Mouse (Mus musculus) stomach, embryonic 14.5 days (tissue): ENCODE data around the gene Myt1. TPM values are rescaled to one million over a fixed set of nuclear protein-coding genes. Genes with fewer than 3 reads are reported as not detected.

ENCODE experiments used
- ATAC-seq: fragments of 200-750 bp; cut with Nextera tagmentation; 2 replicates; pipeline ENCODE4 v1.8.0; 2017; ENCODE audit warnings: low read depth, moderate TSS enrichment; ENCODE audit not compliant: insufficient number of reproducible peaks, insufficient read depth, low FRiP score
- H3K27ac ChIP-seq: fragments of 300-500 bp; sonication (generic); 2 replicates; pipeline ENCODE4 v1.5.1; 2014; ENCODE audit warnings: mild to moderate bottlenecking, low read length, moderate library complexity, mixed read lengths
- H3K27me3 ChIP-seq: fragments of 300-500 bp; sonication (generic); 2 replicates; pipeline ENCODE4 v1.6.1; 2014; ENCODE audit warnings: low read length, control low read depth, mixed read lengths; ENCODE audit not compliant: control insufficient read depth, insufficient read depth
- H3K36me3 ChIP-seq: fragments of 300-500 bp; sonication (generic); 2 replicates; pipeline ENCODE4 v1.6.1; 2014; ENCODE audit warnings: mild to moderate bottlenecking, control low read depth, low read length, moderate library complexity, mixed read lengths; ENCODE audit not compliant: control insufficient read depth, insufficient read depth
- H3K4me1 ChIP-seq: fragments of 300-500 bp; sonication (generic); 2 replicates; pipeline ENCODE4 v1.6.1; 2014; ENCODE audit warnings: low read length, control low read depth, mixed read lengths; ENCODE audit not compliant: control insufficient read depth, insufficient read depth
- H3K4me2 ChIP-seq: fragments of 300-500 bp; sonication (generic); replicated peaks from 2 replicates; pipeline ENCODE4 v1.6.1; 2014; ENCODE audit warnings: low read depth, low read length, control low read depth
- H3K4me3 ChIP-seq: fragments of 300-500 bp; sonication (generic); 2 replicates; pipeline ENCODE4 v1.5.1; 2014; ENCODE audit warnings: low read depth, low read length, control low read depth
- H3K9ac ChIP-seq: fragments of 300-500 bp; sonication (generic); replicated peaks from 2 replicates; pipeline ENCODE4 v1.6.1; 2014; ENCODE audit warnings: low read depth, mild to moderate bottlenecking, control low read depth, low read length, moderate library complexity, mixed read lengths
- H3K9me3 ChIP-seq: fragments of 300-500 bp; sonication (generic); 2 replicates; pipeline ENCODE4 v1.6.1; 2016; ENCODE audit warnings: low read depth, low read length, control low read depth; ENCODE audit not compliant: control insufficient read depth
- WGBS: fragments of 180-500 bp; shearing (Covaris S2); extraction: QIAGEN DNeasy Blood & Tissue Kit; methylation state at CpG from one replicate; pipeline ENCODE4 v1.1.7; 2014; 5-methylcytosine and 5-hydroxymethylcytosine counted together
- polyA plus RNA-seq: library from polyadenylated mRNA; unstranded; fragments of >200 nt; fragmentation: Nextera tagmentation; extraction: Ambion mirVana; gene quantifications from 2 replicates; pipeline ENCODE4 v1.2.1, GENCODE M21; 2014

Gene Myt1
- polyA plus RNA-seq, 1 experiment from 2014 or later = 3.5 TPM

- Histone ChIP-seq H3K9ac (no peak overlapping the region), H3K27ac (no peak overlapping the region), H3K4me3 (no peak overlapping the region), H3K9me3 (no peaks in the 10 kb centered on the region), H3K27me3 (no peaks in the 10 kb centered on the region), H3K36me3 (no peaks in the 10 kb centered on the region), H3K4me2 (no peak overlapping the region), H3K4me1 (no peaks in the 10 kb centered on the region)
- no peak for ATAC-seq
- 54% methylated on average over 9 of the region's 9 CpGs for WGBS
Measured at GRCm38 (mm10) chr2:181727659-181728262, 35.4 kb upstream of the Myt1 start.

GRCm38 (mm10) chr2:181730051-181730450 lies 33.1 kb upstream of the Myt1 start:
- Histone ChIP-seq H3K4me2 (no peak overlapping the region), H3K9ac (no peak overlapping the region), H3K36me3 (no peaks in the 10 kb centered on the region), H3K4me1 (no peaks in the 10 kb centered on the region), H3K4me3 (no peak overlapping the region), H3K27ac (no peak overlapping the region), H3K27me3 (no peaks in the 10 kb centered on the region), H3K9me3 (no peaks in the 10 kb centered on the region)
- no peak for ATAC-seq
- WGBS = 58% methylated on average over 3 of the region's 3 CpGs

GRCm38 (mm10) chr2:181752626-181753025 lies 10.5 kb upstream of the Myt1 start:
- no peaks in the 10 kb centered on the region for H3K36me3 ChIP-seq

GRCm38 (mm10) chr2:181758147-181758725 lies 4.9 kb upstream of the Myt1 start:
- H3K27me3 ChIP-seq = no peaks in the 10 kb centered on the region
- no peak overlapping the region for H3K9ac ChIP-seq
- no peak for ATAC-seq
- WGBS = 60% methylated on average over 2 of the region's 2 CpGs
- no peak overlapping the region for H3K27ac ChIP-seq
- H3K4me3 ChIP-seq = no peak overlapping the region
- H3K4me2 ChIP-seq = no peak overlapping the region
- H3K36me3 ChIP-seq = no peaks in the 10 kb centered on the region
- no peaks in the 10 kb centered on the region for H3K9me3 ChIP-seq
- no peaks in the 10 kb centered on the region for H3K4me1 ChIP-seq

More at GRCm38 (mm10) chr2:181752626-181753025, 10.5 kb upstream of the Myt1 start:
- Histone ChIP-seq H3K4me1 (no peaks in the 10 kb centered on the region), H3K27me3 (no peaks in the 10 kb centered on the region), H3K4me2 (no peak overlapping the region), H3K27ac (no peak overlapping the region), H3K4me3 (no peak overlapping the region), H3K9me3 (no peaks in the 10 kb centered on the region), H3K9ac (no peak overlapping the region)
- ATAC-seq = no peak
- WGBS = 79% methylated on average over 1 of the region's 1 CpGs

GRCm38 (mm10) chr2:181759041-181759440 lies 4.1 kb upstream of the Myt1 start:
- Histone ChIP-seq H3K27ac (no peak overlapping the region), H3K4me2 (no peak overlapping the region), H3K4me1 (no peaks in the 10 kb centered on the region), H3K9me3 (no peaks in the 10 kb centered on the region), H3K9ac (no peak overlapping the region), H3K4me3 (no peak overlapping the region), H3K27me3 (no peaks in the 10 kb centered on the region), H3K36me3 (no peaks in the 10 kb centered on the region)
- 30% methylated on average over 4 of the region's 4 CpGs for WGBS
- no peak for ATAC-seq

- Histone ChIP-seq H3K36me3 (no peaks in the 10 kb centered on the region), H3K9me3 (no peaks in the 10 kb centered on the region), H3K4me2 (no peak overlapping the region), H3K4me1 (no peaks in the 10 kb centered on the region), H3K27ac (no peak overlapping the region), H3K27me3 (no peaks in the 10 kb centered on the region), H3K4me3 (no peak overlapping the region), H3K9ac (no peak overlapping the region)
- ATAC-seq = no peak
- WGBS = 33% methylated on average over 14 of the region's 14 CpGs
Measured at GRCm38 (mm10) chr2:181763886-181764527, 875 bp downstream of the Myt1 start.

GRCm38 (mm10) chr2:181764600-181764999 lies 1.5 kb downstream of the Myt1 start:
- ATAC-seq = no peak; the same call in 1 of the 2 replicates
- Histone ChIP-seq H3K27ac (no peak overlapping the region), H3K4me1 (no peaks in the 10 kb centered on the region), H3K4me3 (no peak overlapping the region), H3K9me3 (no peaks in the 10 kb centered on the region), H3K4me2 (no peak overlapping the region), H3K9ac (no peak overlapping the region), H3K36me3 (no peaks in the 10 kb centered on the region), H3K27me3 (no peaks in the 10 kb centered on the region)
- 1% methylated on average over 10 of the region's 10 CpGs for WGBS

GRCm38 (mm10) chr2:181765251-181765650 lies 2.1 kb downstream of the Myt1 start:
- H3K27me3 ChIP-seq = no peaks in the 10 kb centered on the region
- WGBS = 80% methylated on average over 4 of the region's 4 CpGs

More at GRCm38 (mm10) chr2:181765251-181765650, 2.1 kb downstream of the Myt1 start:
- Histone ChIP-seq H3K9ac (no peak overlapping the region), H3K9me3 (no peaks in the 10 kb centered on the region), H3K4me1 (no peaks in the 10 kb centered on the region), H3K4me2 (no peak overlapping the region), H3K36me3 (no peaks in the 10 kb centered on the region), H3K27ac (no peak overlapping the region), H3K4me3 (no peak overlapping the region)
- no peak for ATAC-seq
